Mouse (Mus musculus) retina, postnatal 1 day (tissue): ENCODE results near the gene Ppdpf.
A peak's percentile ranks its signal among the peaks of the same experiment; 100 is the strongest.

Source experiments
- DNase-seq: peaks from one replicate; pipeline ENCODE4 v3.0.0-alpha.2; 2012

Gene Ppdpf

GRCm38 (mm10) chr2:181187121-181188000, at the start of gene Ppdpf:
Gene Ppdpf (plus strand): TSS chr2:181187247.
- peak; percentile 93 for DNase-seq

GRCm38 (mm10) chr2:181139641-181140193, 47.3 kb upstream of the Ppdpf start:
- no peak for DNase-seq

- no peak for DNase-seq
Observed at GRCm38 (mm10) chr2:181142703-181143135, 44.3 kb upstream of the Ppdpf start.

GRCm38 (mm10) chr2:181143509-181144276, 43.4 kb upstream of the Ppdpf start:
- DNase-seq = no peak

GRCm38 (mm10) chr2:181144675-181145074, 42.4 kb upstream of the Ppdpf start:
- DNase-seq = no peak

- no peak for DNase-seq
Observed at GRCm38 (mm10) chr2:181146976-181147545, 40.0 kb upstream of the Ppdpf start.

- DNase-seq = peak; percentile 85
Observed at GRCm38 (mm10) chr2:181147546-181148317, 39.3 kb upstream of the Ppdpf start.

GRCm38 (mm10) chr2:181148318-181148955, 38.6 kb upstream of the Ppdpf start:
- DNase-seq = no peak

GRCm38 (mm10) chr2:181150281-181150680, 36.8 kb upstream of the Ppdpf start:
- DNase-seq = no peak

- DNase-seq = no peak
Observed at GRCm38 (mm10) chr2:181152701-181153100, 34.3 kb upstream of the Ppdpf start.

GRCm38 (mm10) chr2:181153131-181153530, 33.9 kb upstream of the Ppdpf start:
- DNase-seq = no peak

GRCm38 (mm10) chr2:181153837-181154236, 33.2 kb upstream of the Ppdpf start:
- DNase-seq = peak; percentile 48

GRCm38 (mm10) chr2:181154361-181154760, 32.7 kb upstream of the Ppdpf start:
- no peak for DNase-seq

GRCm38 (mm10) chr2:181154831-181155415, 32.1 kb upstream of the Ppdpf start:
- DNase-seq = no peak

GRCm38 (mm10) chr2:181155801-181156200, 31.2 kb upstream of the Ppdpf start:
- no peak for DNase-seq

GRCm38 (mm10) chr2:181156248-181157121, 30.6 kb upstream of the Ppdpf start, which contains the start of gene Eef1a2:
Gene Eef1a2 (minus strand): TSS chr2:181157014.
- DNase-seq = peak; percentile 66

GRCm38 (mm10) chr2:181157180-181157579, 29.9 kb upstream of the Ppdpf start:
- no peak for DNase-seq

GRCm38 (mm10) chr2:181157716-181158302, 29.2 kb upstream of the Ppdpf start:
- no peak for DNase-seq

- no peak for DNase-seq
Observed at GRCm38 (mm10) chr2:181158471-181158870, 28.6 kb upstream of the Ppdpf start.

GRCm38 (mm10) chr2:181159091-181159514, 27.9 kb upstream of the Ppdpf start:
- DNase-seq = no peak
